Mouse (Mus musculus) 3T3-L1 (cell line): ENCODE results near the gene 1700057G04Rik.

ENCODE experiments used
- DNase-seq: peaks from one replicate; pipeline ENCODE4 v3.0.0-alpha.2; 2015; ENCODE audit warnings: low read depth, low spot score

The 1700057G04Rik gene

DNA sequence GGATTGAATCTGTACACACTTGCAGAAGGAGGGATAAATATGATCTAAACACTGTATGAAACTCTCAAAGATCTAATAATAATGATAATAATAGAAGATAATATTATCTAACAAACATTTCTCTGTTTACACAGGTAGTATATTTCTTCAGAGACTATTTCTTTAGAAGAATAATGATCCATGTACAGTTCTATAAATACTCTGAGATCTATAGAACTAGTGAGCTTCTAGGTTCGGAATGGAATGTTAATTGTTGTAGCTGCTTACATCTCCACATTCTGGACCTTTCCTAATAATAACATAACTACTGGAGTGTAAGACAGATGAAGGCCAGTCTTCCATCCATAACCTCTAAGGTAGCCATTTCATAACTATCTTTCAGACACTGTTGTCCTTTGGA is at the start of gene 1700057G04Rik:
Gene 1700057G04Rik (plus strand): TSS at position 301 of the 400 bp plus-strand sequence.
- no peak for DNase-seq

DNA sequence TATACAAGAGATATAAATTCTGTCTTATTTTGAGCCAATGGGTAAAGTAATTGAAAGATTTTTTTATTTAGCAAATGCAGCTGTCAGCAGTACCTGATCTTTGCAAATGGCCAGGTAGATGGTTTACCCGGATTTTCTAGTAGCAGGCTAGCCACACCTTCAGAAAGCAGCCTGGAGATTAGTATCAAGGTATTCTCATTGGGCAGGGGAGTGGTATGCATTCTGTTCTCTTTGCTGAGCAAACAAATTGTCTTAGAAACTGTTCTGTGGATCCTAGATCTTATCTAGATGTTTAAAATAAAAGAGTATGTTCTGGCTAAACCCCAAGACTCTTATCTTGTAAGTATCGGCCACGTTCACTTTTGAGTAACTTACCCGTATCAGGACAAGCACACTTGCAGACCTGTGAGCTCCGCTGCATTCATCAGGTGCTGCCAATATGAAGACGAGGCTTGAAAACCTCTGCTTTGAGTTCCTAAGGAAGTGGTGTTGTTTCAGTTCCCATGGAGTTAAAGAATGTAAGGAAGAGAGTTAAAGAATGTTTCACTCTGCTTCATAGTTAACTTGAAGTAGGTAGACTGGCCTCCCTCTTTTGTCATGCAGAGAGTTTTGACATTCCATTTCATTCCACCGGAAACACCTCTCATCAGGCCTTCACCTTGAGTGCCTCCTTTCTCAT is 48.6 kb upstream of the 1700057G04Rik start:
- DNase-seq: no peak

GRCm38 (mm10) chr9:92265719-92266118 is 43.5 kb upstream of the 1700057G04Rik start:
- DNase-seq: no peak

DNA sequence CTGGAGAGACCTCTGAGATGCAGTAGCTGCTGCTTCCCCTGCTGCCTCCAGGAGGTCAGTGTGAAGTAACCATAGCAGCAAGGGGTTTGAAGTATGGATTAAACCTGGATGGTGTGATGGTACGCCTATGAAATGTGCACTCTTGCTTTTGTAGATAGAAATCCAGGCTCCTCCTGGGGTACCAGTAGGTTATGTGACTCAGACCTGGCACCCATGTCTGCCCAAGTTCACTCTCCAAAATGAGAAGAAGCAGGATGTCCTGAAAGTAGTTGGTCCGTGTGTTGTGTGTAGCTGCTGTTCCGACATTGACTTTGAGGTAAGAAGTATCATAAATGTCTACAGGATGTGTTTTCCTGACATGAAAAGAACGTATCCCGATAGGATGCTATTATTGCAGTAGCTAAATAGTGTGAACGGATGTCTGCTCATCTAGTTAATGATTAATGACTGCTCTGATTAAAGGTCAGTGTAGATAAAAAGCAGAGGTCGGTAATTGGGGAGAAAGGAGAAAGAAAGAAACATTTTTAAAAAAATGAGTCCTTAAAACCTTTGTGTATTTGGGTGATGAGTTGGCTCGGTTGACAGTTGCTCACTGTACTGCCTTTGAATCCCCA is 42.5 kb upstream of the 1700057G04Rik start:
- DNase-seq: no peak

- no peak for DNase-seq
These were observed 41.4 kb upstream of the 1700057G04Rik start for GRCm38 (mm10) chr9:92267732-92268131.

DNA sequence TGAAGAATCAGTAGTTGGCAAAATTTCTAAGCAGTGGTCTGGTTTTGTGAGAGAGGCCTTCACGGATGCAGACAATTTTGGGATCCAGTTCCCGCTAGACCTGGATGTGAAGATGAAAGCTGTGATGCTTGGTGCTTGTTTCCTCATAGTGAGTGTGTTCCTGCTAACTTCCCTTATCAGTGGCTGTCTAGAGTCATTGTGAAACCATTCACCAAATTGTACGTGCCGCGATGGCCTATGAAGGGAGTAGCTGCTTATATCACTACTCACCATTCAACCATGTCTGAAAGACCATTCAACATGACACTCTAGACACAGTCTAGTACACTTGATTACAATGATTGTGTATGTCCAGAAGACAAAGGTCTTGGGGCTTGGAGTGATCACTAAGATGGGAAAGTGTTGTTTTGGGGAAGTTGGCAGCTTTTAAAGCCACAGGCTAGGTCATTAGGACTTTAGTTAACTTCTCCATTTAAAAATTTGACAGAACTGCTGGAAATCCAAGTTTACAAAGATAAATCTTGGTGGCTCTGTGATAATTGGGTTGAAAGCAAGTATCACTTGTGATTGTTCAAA is 39.3 kb upstream of the 1700057G04Rik start:
- DNase-seq: no peak

DNA sequence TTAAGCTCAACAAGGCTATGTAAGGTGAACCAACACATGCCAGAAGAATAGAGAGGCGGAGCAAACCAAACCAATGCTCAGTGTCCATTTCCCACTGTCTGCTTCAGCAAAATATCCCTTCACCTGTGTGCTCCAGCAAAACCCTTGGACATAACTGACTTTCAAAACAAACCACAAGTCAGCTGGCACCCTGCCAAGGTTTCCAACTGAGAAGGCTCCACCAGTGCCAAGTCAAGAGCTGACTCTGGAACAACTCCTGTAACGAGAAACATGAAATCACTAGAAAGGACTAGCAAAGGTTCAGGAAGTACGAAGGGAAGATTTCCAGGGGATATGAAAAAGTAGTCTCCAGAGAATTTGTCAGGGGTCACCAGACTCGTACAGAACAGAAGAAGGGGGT is 38.2 kb upstream of the 1700057G04Rik start:
- peak; percentile 85 for DNase-seq

GRCm38 (mm10) chr9:92272650-92273049 is 36.5 kb upstream of the 1700057G04Rik start:
- no peak for DNase-seq

DNA sequence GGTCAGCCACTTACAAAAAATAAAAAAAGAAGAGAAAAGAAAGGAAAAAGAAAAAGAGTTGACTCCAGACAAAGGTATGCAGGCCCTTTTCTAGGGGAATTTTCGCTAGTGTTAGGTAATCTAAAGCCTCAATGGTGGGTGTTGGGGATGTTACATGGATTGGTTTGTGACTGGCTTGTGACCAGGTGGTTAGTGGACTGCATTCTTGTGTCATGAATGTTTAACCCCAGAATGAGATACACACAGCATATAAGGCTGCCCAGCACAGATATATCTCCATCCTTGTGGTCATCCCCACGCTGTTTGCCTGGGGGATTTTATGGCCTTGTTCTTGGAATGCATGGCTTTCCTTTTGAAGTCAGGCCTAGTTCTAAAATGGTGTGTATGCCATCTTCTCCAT is 35.9 kb upstream of the 1700057G04Rik start:
- DNase-seq: peak; percentile 94

- peak; percentile 69 for DNase-seq
These were observed 35.0 kb upstream of the 1700057G04Rik start for GRCm38 (mm10) chr9:92273956-92274762.

GRCm38 (mm10) chr9:92275486-92276207 is 33.5 kb upstream of the 1700057G04Rik start, which contains the start of gene Plscr2:
Gene Plscr2 (plus strand): TSS chr9:92275602.
- DNase-seq: peak; percentile 85

- DNase-seq: no peak
These were observed 32.8 kb upstream of the 1700057G04Rik start for GRCm38 (mm10) chr9:92276360-92276759.

GRCm38 (mm10) chr9:92280048-92280447 is 29.1 kb upstream of the 1700057G04Rik start:
- DNase-seq: no peak

- DNase-seq: peak; percentile 60
These were observed 26.5 kb upstream of the 1700057G04Rik start for GRCm38 (mm10) chr9:92282563-92283171.

GRCm38 (mm10) chr9:92289675-92290074 is 19.5 kb upstream of the 1700057G04Rik start:
- DNase-seq: no peak

- DNase-seq: no peak
These were observed 17.0 kb upstream of the 1700057G04Rik start for GRCm38 (mm10) chr9:92292169-92292568.

- DNase-seq: no peak
These were observed 16.3 kb upstream of the 1700057G04Rik start for GRCm38 (mm10) chr9:92292922-92293321.

- DNase-seq: no peak
These were observed 15.3 kb upstream of the 1700057G04Rik start for GRCm38 (mm10) chr9:92293560-92294548.

GRCm38 (mm10) chr9:92298288-92298687 is 10.9 kb upstream of the 1700057G04Rik start:
- no peak for DNase-seq

- DNase-seq: no peak
These were observed 8.0 kb upstream of the 1700057G04Rik start for GRCm38 (mm10) chr9:92301213-92301612.
